Mouse (Mus musculus): ENCODE results near the gene Angptl8. TPM values are rescaled to one million over a fixed set of nuclear protein-coding genes. Genes with fewer than 3 reads are reported as not detected.

Gene Angptl8
- polyA plus RNA-seq, 1 experiment from 2014 or later: 1.6 TPM

GRCm38 (mm10) chr9:21831558-21832240 lies 3.6 kb upstream of the Angptl8 start:
- H3K36me3 ChIP-seq: peaks cover 94% of the 10 kb centered on the region
- ATAC-seq (ENCODE audit: extremely low read depth, insufficient number of reproducible peaks, low FRiP score, low TSS enrichment): no peak
- no peak overlapping the region for H3K4me2 ChIP-seq
- WGBS: 88% methylated on average over 20 of the region's 20 CpGs
- no peaks in the 10 kb centered on the region for H3K27me3 ChIP-seq (replicated peaks)
- no peak overlapping the region for H3K4me3 ChIP-seq
- no peaks in the 10 kb centered on the region for H3K9me3 ChIP-seq
- no peaks in the 10 kb centered on the region for H3K4me1 ChIP-seq
- no peak overlapping the region; the same call in 1 of the 2 replicates for H3K9ac ChIP-seq
- no peak overlapping the region for H3K27ac ChIP-seq (replicated peaks)

- no peak overlapping the region for H3K4me2 ChIP-seq
- ATAC-seq (ENCODE audit: extremely low read depth, insufficient number of reproducible peaks, low FRiP score, low TSS enrichment): no peak
- no peak overlapping the region for H3K9ac ChIP-seq
- H3K27ac ChIP-seq (replicated peaks): no peak overlapping the region
- H3K9me3 ChIP-seq: no peaks in the 10 kb centered on the region
- H3K27me3 ChIP-seq (replicated peaks): no peaks in the 10 kb centered on the region
- peaks cover 10% of the 10 kb centered on the region for H3K4me1 ChIP-seq
- H3K36me3 ChIP-seq: peaks cover 86% of the 10 kb centered on the region
- WGBS: 88% methylated on average over 2 of the region's 2 CpGs
- H3K4me3 ChIP-seq: no peak overlapping the region
Measured at GRCm38 (mm10) chr9:21837690-21838089, 2.4 kb downstream of the Angptl8 start.

DNA sequence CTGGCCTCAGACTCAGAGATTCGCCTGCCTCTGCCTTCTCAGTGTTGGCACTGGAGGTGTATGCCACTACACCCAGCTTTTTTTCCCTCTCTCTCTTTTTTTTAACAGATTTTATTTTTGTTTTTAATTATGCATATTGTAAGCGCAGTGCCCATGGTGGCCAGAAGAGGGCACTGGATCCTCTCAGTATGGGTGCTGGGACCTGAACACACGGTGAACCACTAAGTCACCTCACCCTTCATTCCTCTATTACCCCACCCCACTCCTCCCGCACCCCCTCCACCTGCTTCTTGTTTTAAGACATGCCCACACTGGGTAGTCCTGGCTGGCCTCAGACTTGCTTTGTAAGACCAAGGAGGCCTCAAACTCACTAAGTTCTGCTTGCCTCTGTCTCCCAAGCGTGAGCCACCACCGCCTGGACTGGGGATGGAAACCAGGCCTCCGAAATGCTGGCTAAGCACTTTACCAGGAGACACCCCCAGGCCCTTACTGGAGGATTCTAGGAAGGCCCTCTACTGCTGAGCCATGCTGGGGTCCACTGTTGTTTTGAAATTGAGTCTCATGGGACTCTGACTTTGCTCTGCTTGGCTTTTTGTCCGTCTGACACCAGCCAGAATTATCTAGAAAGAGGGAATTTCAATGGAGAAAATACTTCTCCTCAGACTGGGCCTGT lies 4.9 kb downstream of the Angptl8 start:
- no peak overlapping the region for H3K4me3 ChIP-seq
- no peak for ATAC-seq (ENCODE audit: extremely low read depth, insufficient number of reproducible peaks, low FRiP score, low TSS enrichment)
- peaks cover 21% of the 10 kb centered on the region for H3K4me1 ChIP-seq
- WGBS: 47% methylated on average over 8 of the region's 8 CpGs
- H3K27me3 ChIP-seq (replicated peaks): no peaks in the 10 kb centered on the region
- H3K4me2 ChIP-seq: no peak overlapping the region
- peaks cover 83% of the 10 kb centered on the region for H3K36me3 ChIP-seq
- H3K9ac ChIP-seq: peak overlapping the region; percentile 11; the same call in 1 of the 2 replicates
- no peaks in the 10 kb centered on the region for H3K9me3 ChIP-seq
- no peak overlapping the region for H3K27ac ChIP-seq (replicated peaks)

DNA sequence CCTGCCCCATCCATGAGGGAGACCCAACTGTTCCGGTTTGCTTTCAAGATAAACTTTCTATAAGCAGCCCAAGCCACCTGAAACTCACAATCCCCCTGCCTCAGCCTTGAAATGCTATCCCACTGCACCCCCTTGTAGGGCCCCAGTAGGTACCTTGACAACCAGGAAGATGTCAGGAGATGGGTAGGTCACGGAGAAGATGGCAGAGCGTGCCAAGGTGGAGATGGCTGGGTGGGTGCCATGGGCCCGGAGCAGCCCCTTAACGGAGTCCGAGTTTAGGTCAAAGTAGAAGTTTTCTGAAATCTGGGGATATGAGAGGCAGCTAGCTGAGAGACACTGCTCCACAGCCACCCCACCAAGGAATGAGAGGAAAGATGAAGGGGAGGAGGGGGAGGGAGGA lies 6.0 kb downstream of the Angptl8 start:
- H3K36me3 ChIP-seq: peaks cover 84% of the 10 kb centered on the region
- no peak overlapping the region for H3K4me3 ChIP-seq
- ATAC-seq (ENCODE audit: extremely low read depth, insufficient number of reproducible peaks, low FRiP score, low TSS enrichment): no peak
- no peak overlapping the region for H3K27ac ChIP-seq (replicated peaks)
- no peaks in the 10 kb centered on the region for H3K27me3 ChIP-seq (replicated peaks)
- H3K9ac ChIP-seq: no peak overlapping the region
- 87% methylated on average over 6 of the region's 6 CpGs for WGBS
- no peak overlapping the region for H3K4me2 ChIP-seq
- no peaks in the 10 kb centered on the region for H3K9me3 ChIP-seq
- H3K4me1 ChIP-seq: peaks cover 32% of the 10 kb centered on the region

- Histone ChIP-seq H3K36me3 (peaks cover 73% of the 10 kb centered on the region), H3K9ac (peak overlapping the region; percentile 41; the same call in 1 of the 2 replicates), H3K9me3 (no peaks in the 10 kb centered on the region), H3K27me3 (replicated peaks) (no peaks in the 10 kb centered on the region), H3K27ac (replicated peaks) (peak overlapping the region; percentile 78), H3K4me3 (no peak overlapping the region), H3K4me1 (peaks cover 42% of the 10 kb centered on the region), H3K4me2 (no peak overlapping the region)
- 26% methylated on average over 5 of the region's 5 CpGs for WGBS
- no peak for ATAC-seq (ENCODE audit: extremely low read depth, insufficient number of reproducible peaks, low FRiP score, low TSS enrichment)
Measured at GRCm38 (mm10) chr9:21842391-21842790, 7.1 kb downstream of the Angptl8 start.

DNA sequence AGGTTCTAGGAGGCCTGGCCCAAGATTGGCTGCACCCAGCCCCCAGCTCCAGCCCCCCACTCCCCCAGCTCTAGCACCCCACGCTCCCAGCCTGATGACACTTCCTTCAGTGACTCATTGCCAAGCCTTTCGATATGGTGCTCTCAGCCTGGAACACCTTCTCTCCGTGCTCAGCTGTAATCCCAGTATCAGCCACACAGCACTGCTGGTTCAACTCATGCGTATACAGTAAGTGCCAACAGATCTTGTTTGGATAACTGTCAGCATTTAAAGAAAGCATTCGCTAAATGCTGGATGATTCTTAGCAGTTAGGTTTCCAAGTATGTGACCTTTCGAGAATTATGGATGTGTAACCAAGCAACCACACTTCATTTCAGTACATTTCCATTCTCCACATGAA lies 7.8 kb downstream of the Angptl8 start:
- Histone ChIP-seq H3K9me3 (no peaks in the 10 kb centered on the region), H3K4me2 (no peak overlapping the region), H3K27me3 (replicated peaks) (no peaks in the 10 kb centered on the region), H3K27ac (replicated peaks) (peak overlapping the region; percentile 78), H3K36me3 (peaks cover 66% of the 10 kb centered on the region), H3K4me1 (peaks cover 49% of the 10 kb centered on the region), H3K4me3 (no peak overlapping the region), H3K9ac (peak overlapping the region; percentile 41)
- no peak for ATAC-seq (ENCODE audit: extremely low read depth, insufficient number of reproducible peaks, low FRiP score, low TSS enrichment)
- 46% methylated on average over 6 of the region's 6 CpGs for WGBS

- peaks cover 46% of the 10 kb centered on the region for H3K36me3 ChIP-seq
- peaks cover 68% of the 10 kb centered on the region for H3K4me1 ChIP-seq
- H3K27ac ChIP-seq (replicated peaks): peak overlapping the region; percentile 95
- H3K27me3 ChIP-seq (replicated peaks): no peaks in the 10 kb centered on the region
- H3K9ac ChIP-seq: peak overlapping the region; percentile 80; the same call in 1 of the 2 replicates
- H3K4me2 ChIP-seq: peak overlapping the region; percentile 72
- 40% methylated on average over 14 of the region's 14 CpGs for WGBS
- no peak overlapping the region for H3K4me3 ChIP-seq
- ATAC-seq (ENCODE audit: extremely low read depth, insufficient number of reproducible peaks, low FRiP score, low TSS enrichment): no peak
- no peaks in the 10 kb centered on the region for H3K9me3 ChIP-seq
Measured at GRCm38 (mm10) chr9:21845381-21846080, 10.2 kb downstream of the Angptl8 start.

- H3K4me1 ChIP-seq: peaks cover 70% of the 10 kb centered on the region
- H3K27me3 ChIP-seq (replicated peaks): no peaks in the 10 kb centered on the region
- ATAC-seq (ENCODE audit: extremely low read depth, insufficient number of reproducible peaks, low FRiP score, low TSS enrichment): peak; percentile 52; the same call in 1 of the 2 replicates
- H3K9me3 ChIP-seq: no peaks in the 10 kb centered on the region
- peak overlapping the region; percentile 80 for H3K9ac ChIP-seq
- WGBS: 10% methylated on average over 11 of the region's 11 CpGs
- peak overlapping the region; percentile 72 for H3K4me2 ChIP-seq
- H3K27ac ChIP-seq (replicated peaks): peak overlapping the region; percentile 95
- H3K4me3 ChIP-seq: peak overlapping the region; percentile 46
- peaks cover 36% of the 10 kb centered on the region for H3K36me3 ChIP-seq
Measured at GRCm38 (mm10) chr9:21846755-21847341, 11.5 kb downstream of the Angptl8 start.

GRCm38 (mm10) chr9:21847425-21847824 lies 12.1 kb downstream of the Angptl8 start:
- WGBS: 18% methylated on average over 3 of the region's 3 CpGs
- H3K4me1 ChIP-seq: peaks cover 68% of the 10 kb centered on the region

DNA sequence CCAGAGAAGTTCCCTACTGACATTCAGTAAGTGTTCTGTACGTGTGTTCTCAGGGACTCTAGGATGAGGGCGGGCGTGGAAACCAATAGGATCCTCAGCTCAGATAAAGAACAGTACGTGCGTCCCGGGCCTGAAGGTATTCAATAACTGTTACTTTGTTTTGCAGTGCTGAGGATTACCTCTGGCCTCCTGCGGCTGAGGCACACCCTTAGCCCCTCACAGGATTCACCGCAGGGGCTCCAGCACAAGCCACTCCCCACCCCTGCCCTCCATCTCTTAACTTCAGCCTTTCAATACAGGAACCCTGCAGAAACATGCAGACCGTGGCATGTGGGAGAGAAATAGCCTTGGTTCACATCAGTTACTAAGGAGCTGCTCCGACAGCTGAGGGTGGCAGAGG lies 12.6 kb downstream of the Angptl8 start:
- Histone ChIP-seq H3K27ac (replicated peaks) (peak overlapping the region; percentile 95), H3K4me3 (0 out of 2 replicates have a peak overlapping the region, but pooled peaks have one; percentile 46), H3K4me1 (peaks cover 66% of the 10 kb centered on the region), H3K9me3 (no peaks in the 10 kb centered on the region), H3K27me3 (replicated peaks) (no peaks in the 10 kb centered on the region), H3K9ac (peak overlapping the region; percentile 80), H3K4me2 (peak overlapping the region; percentile 72), H3K36me3 (peaks cover 30% of the 10 kb centered on the region)
- 28% methylated on average over 10 of the region's 10 CpGs for WGBS
- ATAC-seq (ENCODE audit: extremely low read depth, insufficient number of reproducible peaks, low FRiP score, low TSS enrichment): no peak

More at GRCm38 (mm10) chr9:21847425-21847824, 12.1 kb downstream of the Angptl8 start:
- H3K36me3 ChIP-seq: peaks cover 33% of the 10 kb centered on the region
- no peaks in the 10 kb centered on the region for H3K27me3 ChIP-seq (replicated peaks)
- peak overlapping the region; percentile 46 for H3K4me3 ChIP-seq
- H3K27ac ChIP-seq (replicated peaks): peak overlapping the region; percentile 95
- no peaks in the 10 kb centered on the region for H3K9me3 ChIP-seq
- H3K4me2 ChIP-seq: peak overlapping the region; percentile 72
- peak overlapping the region; percentile 80 for H3K9ac ChIP-seq
- no peak for ATAC-seq (ENCODE audit: extremely low read depth, insufficient number of reproducible peaks, low FRiP score, low TSS enrichment)

All from heart, embryonic 13.5 days (tissue).